Mouse (Mus musculus) forebrain, embryonic 16.5 days (tissue): Measurements from ENCODE around the gene Gvin1. TPM values are rescaled to one million over a fixed set of nuclear protein-coding genes. Genes with fewer than 3 reads are reported as not detected.
"Not testable (repeated sequence)": the region's sequence is repeated elsewhere in the genome, so short reads cannot be mapped to it uniquely, and the experiment has no call there.

Experiments
- ATAC-seq: fragments of 200-750 bp; cut with Nextera tagmentation; 2 replicates; pipeline ENCODE4 v1.8.0; 2017; ENCODE audit warnings: mild to moderate bottlenecking, moderate library complexity
- H3K27ac ChIP-seq: fragments of 300-500 bp; sonication (generic); 2 replicates; pipeline ENCODE4 v1.5.1; 2014; ENCODE audit warnings: low read length, control low read depth
- H3K27me3 ChIP-seq: fragments of 300-500 bp; sonication (generic); replicated peaks from 2 replicates; pipeline ENCODE4 v1.6.1; 2014; ENCODE audit warnings: low read length; ENCODE audit not compliant: control insufficient read depth, insufficient read depth
- H3K36me3 ChIP-seq: fragments of 300-500 bp; sonication (generic); 2 replicates; pipeline ENCODE4 v1.6.1; 2014; ENCODE audit not compliant: control insufficient read depth, insufficient read depth
- H3K4me1 ChIP-seq: fragments of 300-500 bp; sonication (generic); replicated peaks from 2 replicates; pipeline ENCODE4 v1.6.1; 2014; ENCODE audit warnings: low read length; ENCODE audit not compliant: control insufficient read depth, insufficient read depth
- H3K4me2 ChIP-seq: fragments of 300-500 bp; sonication (generic); 2 replicates; pipeline ENCODE4 v1.6.1; 2014; ENCODE audit warnings: mild to moderate bottlenecking, low read length, control low read depth
- H3K4me3 ChIP-seq: fragments of 300-500 bp; sonication (generic); replicated peaks from 2 replicates; pipeline ENCODE4 v1.5.1; 2014; ENCODE audit warnings: mild to moderate bottlenecking, low read length, control low read depth
- H3K9ac ChIP-seq: fragments of 300-500 bp; sonication (generic); replicated peaks from 2 replicates; pipeline ENCODE4 v1.6.1; 2014; ENCODE audit warnings: low read depth, low read length, control low read depth
- H3K9me3 ChIP-seq: fragments of 300-500 bp; sonication (generic); 2 replicates; pipeline ENCODE4 v1.6.1; 2016; ENCODE audit warnings: low read length; ENCODE audit not compliant: control insufficient read depth
- WGBS: fragments of 180-500 bp; shearing (Covaris S2); extraction: QIAGEN DNeasy Blood & Tissue Kit; methylation state at CpG from one replicate; pipeline ENCODE4 v1.1.7; 2014; 5-methylcytosine and 5-hydroxymethylcytosine counted together
- polyA plus RNA-seq: library from polyadenylated mRNA; unstranded; fragments of >200 nt; fragmentation: Nextera tagmentation; extraction: Ambion mirVana; gene quantifications from 2 replicates; pipeline ENCODE4 v1.2.1, GENCODE M21; 2015

Gene Gvin1
- 0.09 TPM in 2 replicates for polyA plus RNA-seq

DNA sequence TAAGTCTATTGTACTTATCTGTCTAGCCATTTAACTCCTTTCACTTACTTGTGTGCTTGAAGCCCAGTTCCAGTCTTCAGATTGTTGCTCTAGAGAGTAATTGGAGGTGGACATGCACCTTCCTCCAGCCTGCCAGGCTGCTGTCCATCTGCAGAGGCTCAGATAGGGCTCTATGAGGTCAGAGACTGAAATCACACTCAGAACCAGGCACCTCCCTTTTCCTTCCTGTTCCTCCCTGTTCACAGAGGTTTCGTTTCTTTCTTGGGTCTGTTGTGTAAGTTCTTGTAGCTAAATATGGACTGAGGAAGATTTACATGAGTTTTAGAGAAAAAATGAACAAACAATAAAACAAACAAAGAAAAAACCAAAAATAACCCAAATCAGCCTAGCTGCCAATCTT, at the start of gene Gvin1:
Gene Gvin1 (minus strand): TSS at position 150 of the 400 bp plus-strand sequence.
- not testable (repeated sequence) for H3K4me3 ChIP-seq, H3K4me1 ChIP-seq, H3K27ac ChIP-seq, H3K27me3 ChIP-seq, ATAC-seq, H3K9me3 ChIP-seq, H3K4me2 ChIP-seq, H3K36me3 ChIP-seq, H3K9ac ChIP-seq
- WGBS: 57% methylated on average over 1 of the region's 1 CpGs

DNA sequence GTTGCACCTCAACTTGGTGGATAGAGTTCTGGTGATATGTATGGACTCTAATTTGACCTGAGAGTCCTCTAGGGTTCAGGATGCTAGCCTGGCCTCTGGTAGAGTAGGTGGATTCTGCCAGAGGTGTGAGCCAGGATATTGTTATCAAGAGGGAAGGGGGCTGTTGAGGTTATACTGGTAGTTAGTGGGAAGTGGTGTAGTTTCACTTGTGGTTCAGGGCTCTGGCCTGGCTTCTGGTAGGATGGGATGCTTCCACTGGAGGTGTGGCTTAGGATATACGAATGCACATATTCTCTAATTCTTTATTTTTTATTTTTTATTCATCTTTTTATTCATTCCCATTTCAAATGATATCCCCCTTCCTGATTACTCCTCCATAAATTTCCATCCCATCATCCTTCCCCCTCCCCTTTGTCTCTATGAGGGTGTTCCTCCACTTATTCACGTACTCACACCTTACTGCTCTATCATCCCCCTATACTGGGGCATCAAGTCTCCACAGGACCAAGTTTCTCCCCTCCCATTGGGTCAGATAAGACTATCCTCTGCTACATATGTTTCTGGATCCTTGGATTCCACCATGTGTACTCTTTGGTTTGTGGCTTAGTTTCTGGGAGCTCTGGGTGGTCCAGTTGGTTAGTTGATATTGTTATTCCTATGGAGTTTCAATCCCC, 36.9 kb upstream of the Gvin1 start:
- WGBS: 81% methylated on average over 2 of the region's 2 CpGs
- H3K27ac ChIP-seq: no peak overlapping the region
- no peak overlapping the region for H3K4me2 ChIP-seq
- H3K9me3 ChIP-seq: 0 out of 2 replicates have a peak, but pooled peaks cover 4% of the 10 kb centered on the region
- H3K4me3 ChIP-seq: no peak overlapping the region
- H3K9ac ChIP-seq: no peak overlapping the region
- no peaks in the 10 kb centered on the region for H3K4me1 ChIP-seq
- no peaks in the 10 kb centered on the region for H3K27me3 ChIP-seq
- no peaks in the 10 kb centered on the region for H3K36me3 ChIP-seq
- no peak for ATAC-seq

DNA sequence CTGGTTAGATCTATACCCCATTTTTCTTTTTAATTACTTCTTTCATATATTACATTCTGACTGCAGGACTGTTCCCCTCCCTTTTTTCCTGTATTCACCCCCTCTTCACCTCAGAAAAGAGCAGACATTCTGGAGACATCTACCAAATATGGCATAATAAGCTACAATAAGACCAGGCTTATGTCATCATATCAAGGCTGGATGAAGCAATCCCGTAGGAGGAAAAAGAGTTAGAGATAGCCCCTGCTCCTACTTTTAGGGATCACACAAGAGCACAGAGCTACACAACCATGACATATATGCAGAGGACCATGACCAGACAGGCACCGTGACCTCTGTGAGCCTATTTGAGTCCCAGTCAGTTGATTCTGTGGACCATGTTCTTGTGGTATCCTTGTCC, 33.8 kb upstream of the Gvin1 start:
- WGBS: 93% methylated on average over 2 of the region's 2 CpGs
- Histone ChIP-seq H3K4me3 (no peak overlapping the region), H3K27ac (no peak overlapping the region), H3K36me3 (no peaks in the 10 kb centered on the region), H3K9me3 (0 out of 2 replicates have a peak, but pooled peaks cover 4% of the 10 kb centered on the region), H3K9ac (no peak overlapping the region), H3K27me3 (no peaks in the 10 kb centered on the region), H3K4me1 (no peaks in the 10 kb centered on the region), H3K4me2 (no peak overlapping the region)
- no peak for ATAC-seq

DNA sequence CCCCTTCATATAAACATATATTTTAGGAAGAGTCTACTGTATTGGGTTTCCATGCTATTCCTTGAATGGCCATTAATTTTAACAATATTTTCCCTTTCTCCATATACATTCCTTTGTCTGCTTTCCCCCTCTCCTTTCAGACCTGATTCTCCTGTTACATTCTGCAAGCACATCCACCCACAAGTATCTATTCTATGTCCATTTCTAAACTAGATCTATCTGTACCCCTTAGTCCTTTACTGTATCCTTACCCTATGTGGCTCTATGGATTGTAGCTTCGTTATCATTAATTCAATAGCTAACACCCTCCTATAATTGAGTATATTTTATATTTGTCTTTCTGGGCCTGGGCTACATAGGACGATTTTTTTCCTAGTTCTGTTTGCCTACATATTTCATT, 33.1 kb upstream of the Gvin1 start:
- Histone ChIP-seq H3K9ac (no peak overlapping the region), H3K4me2 (no peak overlapping the region), H3K36me3 (no peaks in the 10 kb centered on the region), H3K4me3 (no peak overlapping the region), H3K9me3 (0 out of 2 replicates have a peak, but pooled peaks cover 4% of the 10 kb centered on the region), H3K27ac (no peak overlapping the region), H3K4me1 (no peaks in the 10 kb centered on the region), H3K27me3 (no peaks in the 10 kb centered on the region)
- WGBS: 80% methylated on average over 2 of the region's 2 CpGs
- ATAC-seq: no peak

DNA sequence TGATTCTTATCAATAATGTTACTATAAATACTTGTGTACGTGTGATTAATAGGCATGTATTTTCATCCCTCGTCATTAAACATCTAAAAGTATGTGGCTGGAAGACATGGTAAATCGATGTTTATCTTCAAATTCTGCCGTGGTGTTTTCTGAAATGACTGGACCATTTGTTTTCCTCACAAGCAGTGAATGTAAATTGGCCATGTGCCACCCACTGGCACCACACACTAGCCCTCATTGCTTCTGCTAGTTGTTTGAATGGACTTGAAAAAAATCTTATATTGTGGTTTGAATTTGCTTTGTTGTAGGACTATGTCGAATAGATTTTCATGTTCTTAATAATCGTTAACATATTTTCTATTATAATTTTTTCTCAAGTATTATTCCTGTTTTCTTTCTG, 30.5 kb upstream of the Gvin1 start:
- Histone ChIP-seq H3K9me3 (no peaks in the 10 kb centered on the region), H3K27me3 (no peaks in the 10 kb centered on the region), H3K4me1 (no peaks in the 10 kb centered on the region), H3K36me3 (no peaks in the 10 kb centered on the region), H3K4me3 (no peak overlapping the region), H3K9ac (no peak overlapping the region), H3K27ac (no peak overlapping the region), H3K4me2 (no peak overlapping the region)
- no peak for ATAC-seq
- 75% methylated on average over 6 of the region's 6 CpGs for WGBS

DNA sequence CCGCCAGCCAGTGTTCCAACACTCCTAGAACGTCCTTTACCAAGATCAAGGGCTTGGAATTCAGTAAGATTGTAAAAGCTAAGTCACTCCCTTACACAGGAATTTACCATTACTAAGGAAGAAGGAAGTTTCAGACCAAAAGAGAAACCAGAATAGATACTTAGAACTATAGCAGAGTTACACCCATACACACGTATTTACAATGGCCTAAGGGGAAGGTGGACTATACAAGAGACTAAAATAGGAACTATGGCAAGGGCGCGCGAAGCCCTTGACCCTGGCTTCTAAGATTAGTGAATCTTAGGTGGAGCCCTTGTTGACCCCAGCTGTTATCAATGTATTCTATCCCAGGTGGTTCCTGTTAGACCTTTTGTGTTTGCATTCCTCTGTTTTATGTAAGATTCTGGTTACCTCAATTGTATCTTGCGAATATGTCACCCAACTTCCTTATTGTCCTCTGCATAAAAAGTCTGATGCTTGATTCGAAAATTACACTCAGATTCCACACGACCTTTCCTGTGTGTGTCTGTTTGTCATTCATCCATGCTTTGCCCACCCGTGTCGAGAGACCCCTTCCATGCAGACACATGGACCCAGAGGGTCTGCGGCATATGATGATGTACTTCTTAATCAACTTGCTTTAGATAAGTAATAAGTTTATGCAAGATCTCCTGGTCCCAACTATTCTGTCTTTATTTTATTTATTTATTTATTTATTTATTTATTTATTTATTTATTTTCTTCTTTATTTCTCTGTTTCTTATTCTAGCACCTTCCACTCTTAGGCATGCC, 25.6 kb upstream of the Gvin1 start:
- not testable (repeated sequence) for H3K27ac ChIP-seq, ATAC-seq, H3K27me3 ChIP-seq, H3K4me2 ChIP-seq, H3K9me3 ChIP-seq, H3K4me1 ChIP-seq, H3K36me3 ChIP-seq, H3K4me3 ChIP-seq, H3K9ac ChIP-seq
- whole genome bisulfite sequencing: 89% methylated on average over 12 of the region's 12 CpGs

DNA sequence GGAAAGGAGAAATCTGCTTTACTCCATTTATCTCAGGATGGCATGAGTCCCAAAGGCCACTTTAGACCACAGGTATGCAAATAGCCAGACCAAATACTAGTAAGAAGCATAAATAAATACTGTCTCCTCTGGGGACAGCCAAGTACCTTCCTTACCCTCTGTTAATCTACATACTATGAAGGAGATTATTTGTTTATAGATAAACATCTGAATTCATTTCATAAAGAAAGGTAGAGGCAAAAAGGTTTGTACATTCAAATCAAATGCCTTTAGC, 22.0 kb upstream of the Gvin1 start:
- Histone ChIP-seq H3K27me3 (no peaks in the 10 kb centered on the region), H3K36me3 (no peaks in the 10 kb centered on the region), H3K9ac (no peak overlapping the region), H3K27ac (no peak overlapping the region), H3K4me2 (no peak overlapping the region), H3K4me3 (no peak overlapping the region), H3K9me3 (no peaks in the 10 kb centered on the region; the same call in 1 of the 2 replicates), H3K4me1 (no peaks in the 10 kb centered on the region)
- ATAC-seq: no peak

DNA sequence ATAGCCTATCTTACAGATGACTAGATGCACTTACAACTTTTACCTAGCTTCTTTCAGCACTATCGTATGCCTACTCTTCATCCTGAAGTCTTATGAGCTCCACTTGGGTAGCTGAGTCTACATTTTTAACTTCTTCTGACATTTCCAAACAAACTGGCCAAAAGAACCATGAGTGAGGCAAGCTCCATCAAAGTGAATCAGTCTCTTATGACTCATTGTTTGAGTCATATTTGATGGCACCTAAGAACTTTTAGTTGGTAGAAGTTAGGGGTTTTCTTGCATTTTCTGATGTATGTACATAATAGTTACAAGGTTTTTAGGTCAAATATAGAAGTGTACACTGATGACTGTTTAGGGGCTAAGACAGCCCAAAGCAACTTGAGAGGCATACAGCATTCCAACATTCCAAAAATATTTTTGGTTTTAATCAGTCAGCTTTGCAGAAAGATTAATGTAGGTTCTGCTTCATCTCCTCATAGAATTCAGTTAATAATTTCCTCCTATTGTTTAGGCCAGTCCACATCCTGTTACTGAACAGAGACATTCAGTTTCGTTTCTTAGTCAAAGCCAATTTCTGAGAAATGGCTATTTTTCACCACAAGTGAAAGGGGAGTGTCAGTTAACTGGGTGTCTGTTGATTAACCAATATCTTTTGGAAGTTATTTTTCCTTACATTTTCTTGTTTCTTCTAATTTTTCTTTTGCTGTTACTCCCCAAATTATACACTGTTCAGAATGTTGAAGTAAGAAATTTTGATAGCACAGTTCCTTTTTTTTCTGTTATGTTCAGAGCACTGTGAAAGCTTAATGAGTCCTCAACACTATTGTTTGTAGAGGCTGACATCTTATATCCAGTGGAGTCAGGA, 21.4 kb upstream of the Gvin1 start:
- 71% methylated on average over 2 of the region's 2 CpGs for WGBS
- no peaks in the 10 kb centered on the region for H3K36me3 ChIP-seq
- H3K4me2 ChIP-seq: no peak overlapping the region
- no peak overlapping the region for H3K9ac ChIP-seq
- ATAC-seq: no peak
- H3K9me3 ChIP-seq: no peaks in the 10 kb centered on the region; the same call in 1 of the 2 replicates
- no peak overlapping the region for H3K27ac ChIP-seq
- H3K27me3 ChIP-seq: no peaks in the 10 kb centered on the region
- no peaks in the 10 kb centered on the region for H3K4me1 ChIP-seq
- H3K4me3 ChIP-seq: no peak overlapping the region

DNA sequence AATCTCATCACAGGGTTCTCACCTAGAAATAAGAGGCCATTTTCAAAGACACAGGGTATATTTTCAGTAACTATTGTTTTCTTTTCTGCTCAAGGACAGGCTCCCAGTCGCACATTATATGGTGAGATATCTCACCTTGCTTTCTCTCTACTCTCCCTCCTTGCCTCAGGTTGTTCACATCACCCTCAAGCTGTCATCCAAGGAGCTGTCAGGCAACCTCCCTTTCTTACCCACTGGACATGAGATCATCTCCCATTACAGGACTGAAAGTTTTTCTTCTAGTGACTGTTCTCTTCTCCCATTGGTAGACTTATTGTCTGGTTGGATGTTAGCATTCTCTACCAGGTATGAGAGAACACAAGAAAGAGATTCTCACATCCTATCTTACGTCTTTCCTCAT, 20.5 kb upstream of the Gvin1 start:
- Histone ChIP-seq H3K36me3 (no peaks in the 10 kb centered on the region), H3K9ac (no peak overlapping the region), H3K27ac (no peak overlapping the region), H3K9me3 (no peaks in the 10 kb centered on the region; the same call in 1 of the 2 replicates), H3K27me3 (no peaks in the 10 kb centered on the region), H3K4me3 (no peak overlapping the region), H3K4me1 (no peaks in the 10 kb centered on the region), H3K4me2 (no peak overlapping the region)
- 80% methylated on average over 2 of the region's 2 CpGs for WGBS
- no peak for ATAC-seq
